Mouse (Mus musculus) ES-E14 (cell line): ENCODE results near the gene Iqgap3.

Experiments
- ZC3H11A ChIP-seq: IDR thresholded peaks from 2 replicates; pipeline ENCODE4 v1.6.1; 2012; ENCODE audit warnings: low read depth, mild to moderate bottlenecking, inconsistent platforms, low read length, borderline replicate concordance
- ZNF384 ChIP-seq: IDR thresholded peaks from 2 replicates; pipeline ENCODE4 v1.6.1; 2012; ENCODE audit warnings: low read depth, low read length, inconsistent platforms

DNA sequence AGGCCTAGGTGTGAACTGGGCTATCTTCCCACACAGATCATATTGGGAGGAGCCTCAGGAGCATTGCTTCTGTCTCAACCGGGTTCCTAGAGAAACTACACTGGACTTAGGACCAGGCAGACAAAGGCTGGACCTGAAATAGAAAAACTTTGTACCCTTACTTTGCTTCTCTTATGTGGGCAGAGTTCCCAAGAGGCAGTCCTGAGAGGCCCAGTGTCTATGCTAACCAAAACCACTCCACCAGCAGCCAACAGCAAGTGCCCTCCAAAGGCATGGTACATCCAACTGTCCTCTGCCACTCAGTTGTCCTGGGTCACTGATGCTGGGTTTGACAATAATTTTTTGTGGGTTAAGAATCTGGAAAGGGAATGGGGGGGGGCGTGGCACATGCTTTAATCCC, 50.7 kb downstream of the Iqgap3 start:
- no peak for TF ChIP-seq ZC3H11A
- no peak for TF ChIP-seq ZNF384
